Mouse (Mus musculus): ENCODE measurements around the gene Slc25a44. TPM values are rescaled to one million over a fixed set of nuclear protein-coding genes. Genes with fewer than 3 reads are reported as not detected.

The Slc25a44 gene
- polyA plus RNA-seq (2017; shearing (Covaris generic)): 10 to 100 TPM; 18.5 to 25.3 TPM

DNA sequence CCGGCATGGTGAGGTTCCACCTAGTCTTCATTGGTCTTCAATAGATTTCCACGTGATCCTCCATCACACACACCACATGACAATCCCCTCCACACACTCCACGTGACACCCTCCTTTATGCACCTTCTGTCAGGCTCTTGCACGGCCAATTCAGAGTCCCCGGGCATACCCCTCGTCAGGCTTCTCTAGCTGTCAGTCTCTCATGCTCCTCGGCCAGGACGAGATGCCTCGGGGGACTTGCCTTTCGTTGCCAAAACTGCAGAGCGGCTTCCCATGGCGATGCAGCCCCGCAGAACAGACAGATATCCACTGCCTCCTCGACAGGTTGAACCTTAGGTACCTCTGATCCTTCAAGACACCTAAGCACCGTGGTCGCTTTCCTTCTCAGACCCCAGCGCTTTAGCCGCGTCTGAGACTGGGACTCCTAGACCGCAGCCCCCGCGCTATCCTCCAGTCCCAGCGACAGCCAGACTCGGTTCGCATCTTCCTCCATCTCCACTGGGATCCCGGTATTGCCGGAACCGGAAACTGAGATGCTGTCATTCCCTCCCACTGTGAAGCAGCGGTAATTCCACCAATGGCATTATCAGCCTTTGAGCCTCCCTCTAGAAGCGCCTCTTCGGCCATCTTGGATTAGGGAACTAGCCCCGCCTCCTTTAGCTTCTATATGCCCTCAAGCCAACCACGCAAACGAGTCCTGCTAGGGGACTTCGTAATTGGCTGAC is at the start of gene Slc25a44:
Gene Slc25a44 (minus strand): TSS at position 535 of the 725 bp plus-strand sequence.

DNA sequence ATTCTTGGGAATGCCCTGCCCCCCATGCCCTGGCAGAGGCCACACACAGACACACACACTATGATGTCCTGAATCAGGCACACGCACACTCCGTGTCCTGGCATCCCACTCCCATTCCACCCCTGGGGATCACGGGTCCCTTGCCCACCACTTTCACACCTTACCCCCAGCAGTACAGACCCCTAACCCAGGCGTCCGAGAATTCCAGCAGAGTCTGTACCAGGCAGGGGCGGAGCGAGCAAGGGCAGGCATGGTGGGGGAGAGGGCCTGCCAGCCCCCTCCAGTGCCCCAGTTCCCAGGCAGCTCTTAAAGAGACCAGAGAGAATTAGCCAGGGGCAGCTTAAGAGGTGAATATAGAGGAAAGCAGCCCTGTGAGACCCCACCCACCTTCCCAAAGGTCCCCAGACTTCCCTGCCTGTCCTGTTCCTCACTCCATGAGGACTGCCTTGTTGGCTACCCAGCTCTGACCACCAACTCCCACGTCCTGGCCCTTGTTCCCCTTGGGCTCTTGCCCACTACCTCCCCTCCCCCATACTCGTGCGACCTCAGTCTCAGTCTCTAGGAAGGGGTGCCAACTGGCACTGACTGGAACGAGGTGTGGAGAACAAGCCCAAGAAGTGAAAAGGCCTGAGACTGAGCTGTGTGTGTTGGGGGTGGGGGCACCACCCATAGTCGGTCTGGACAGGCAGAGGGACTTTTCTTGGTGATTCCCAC is 36.2 kb upstream of the Slc25a44 start, which contains the start of gene Sema4a:
Gene Sema4a (minus strand): TSS at position 200 of the 714 bp plus-strand sequence.

DNA sequence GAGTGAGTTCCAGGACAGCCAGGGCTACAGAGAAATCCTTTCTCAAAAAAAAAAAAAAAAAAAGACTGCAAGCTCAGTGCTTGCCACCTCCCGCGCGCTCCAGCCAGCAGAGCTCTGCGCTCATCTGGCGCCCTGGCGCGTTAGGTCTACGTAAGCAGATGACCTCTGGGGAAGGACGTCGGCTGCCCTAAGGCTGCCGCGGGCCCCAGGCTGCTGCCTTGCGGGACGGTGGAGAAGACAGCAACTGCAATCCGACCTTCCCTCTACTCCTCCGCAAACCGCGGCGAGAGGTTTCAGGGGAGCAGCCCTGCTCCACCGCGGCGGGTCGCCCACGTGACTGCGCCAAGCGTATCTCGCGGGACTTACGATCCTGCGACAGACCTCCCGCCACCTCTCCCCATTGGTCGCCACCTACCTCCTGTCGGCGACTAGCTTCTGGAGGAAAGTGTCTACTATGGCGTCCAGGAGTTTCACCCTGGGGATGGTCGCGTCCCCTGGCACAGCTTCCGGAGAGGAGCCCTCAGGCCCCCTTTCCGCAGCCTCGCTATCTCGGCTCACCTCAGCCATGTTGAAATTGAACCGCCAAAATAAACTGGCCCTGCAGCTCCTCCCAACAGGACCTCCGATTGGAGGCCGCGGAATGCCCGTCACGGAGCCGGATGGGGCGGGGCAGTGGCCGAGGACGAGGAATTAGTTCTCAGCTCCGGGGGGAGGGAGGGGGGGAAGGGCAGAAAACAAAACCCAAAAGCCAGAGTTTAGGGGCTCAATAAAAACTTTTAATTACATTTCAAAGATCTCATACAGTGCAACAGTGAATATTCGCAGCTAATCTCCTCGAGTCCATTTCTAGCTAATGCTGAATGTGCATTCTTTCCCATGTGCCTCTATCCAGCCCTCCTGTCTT is 14.9 kb downstream of the Slc25a44 start, which contains the start of gene Pmf1:
Gene Pmf1 (minus strand): TSS at position 591 of the 904 bp plus-strand sequence.

DNA sequence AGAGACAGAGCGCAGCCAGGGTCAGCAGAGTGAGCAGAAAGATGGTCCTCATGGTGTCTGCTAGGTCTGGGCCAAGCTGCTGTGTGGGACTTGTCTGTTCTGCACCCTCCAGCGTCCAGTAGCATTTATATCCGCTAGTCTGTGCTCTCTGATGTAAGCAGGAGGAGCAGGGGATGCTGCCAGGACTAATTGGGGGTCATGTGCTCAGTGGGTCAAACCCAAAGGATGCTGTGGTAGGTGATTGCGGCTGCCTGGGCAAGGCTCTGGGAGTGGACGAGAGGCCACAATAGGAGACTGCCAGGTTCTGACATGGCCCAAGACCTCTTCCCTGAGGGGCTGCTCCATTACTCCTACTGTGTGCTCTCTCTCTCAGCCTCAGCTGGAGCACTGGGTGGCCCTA is 40.6 kb downstream of the Slc25a44 start, which contains the start of gene Bglap:
Gene Bglap (minus strand): TSS at position 101 of the 400 bp plus-strand sequence.

DNA sequence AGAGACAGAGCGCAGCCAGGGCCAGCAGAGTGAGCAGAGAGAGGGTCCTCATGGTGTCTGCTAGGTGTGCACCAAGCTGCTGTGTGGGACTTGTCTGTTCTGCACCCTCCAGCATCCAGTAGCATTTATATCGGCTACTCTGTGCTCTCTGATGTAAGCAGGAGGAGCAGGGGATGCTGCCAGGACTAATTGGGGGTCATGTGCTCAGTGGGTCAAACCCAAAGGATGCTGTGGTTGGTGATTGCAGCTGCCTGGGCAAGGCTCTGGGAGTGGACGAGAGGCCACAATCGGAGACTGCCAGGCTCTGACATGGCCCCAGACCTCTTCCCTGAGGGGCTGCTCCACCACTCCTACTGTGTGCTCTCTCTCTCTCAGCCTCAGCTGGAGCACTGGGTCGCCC is 46.3 kb downstream of the Slc25a44 start, which contains the start of gene Bglap2:
Gene Bglap2 (minus strand): TSS at position 101 of the 400 bp plus-strand sequence.

DNA sequence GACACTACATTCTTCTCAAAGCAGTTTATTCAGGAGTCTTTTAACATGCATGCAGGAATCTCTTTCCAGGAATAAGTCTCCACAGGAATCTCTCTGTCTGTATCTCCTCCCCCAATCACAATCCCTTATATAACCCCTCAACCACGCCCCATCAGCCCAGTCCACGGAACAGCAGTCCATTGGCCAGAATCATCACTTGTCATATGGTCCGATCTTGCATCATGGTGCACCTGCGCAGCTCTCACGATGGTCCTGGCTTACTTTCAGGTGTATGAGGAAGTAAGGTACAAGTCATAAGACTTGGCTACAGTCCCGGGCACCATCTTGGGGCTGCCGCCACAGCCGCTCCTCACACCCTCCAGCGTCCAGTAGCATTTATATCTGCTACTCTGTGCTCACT is 52.3 kb downstream of the Slc25a44 start, which contains the start of gene Bglap3:
Gene Bglap3 (minus strand): TSS at position 101 of the 400 bp plus-strand sequence.

DNA sequence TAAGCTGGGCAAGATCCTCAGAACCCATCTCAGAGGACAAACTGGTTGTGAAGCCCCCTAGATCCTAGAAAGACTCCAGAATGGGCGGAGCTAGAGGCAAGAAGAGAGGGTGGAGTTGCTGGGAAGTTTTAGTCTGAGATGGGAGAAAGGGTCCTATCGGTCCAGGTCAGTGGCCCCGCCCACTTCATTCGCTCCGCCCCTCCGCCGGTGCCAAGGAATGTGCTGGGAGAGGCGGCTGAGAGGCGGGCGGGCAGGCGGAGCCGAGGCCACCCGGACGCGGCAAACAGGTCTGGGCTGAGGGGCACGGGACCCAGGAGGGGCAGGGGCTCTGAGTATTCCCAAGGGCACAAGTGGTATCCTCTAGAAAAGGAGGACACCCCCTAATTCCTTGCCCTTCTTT is 60.6 kb downstream of the Slc25a44 start, which contains the start of gene Paqr6:
Gene Paqr6 (plus strand): TSS at position 248 of the 400 bp plus-strand sequence.

Other genes starting within 250 kb of the Slc25a44 start
- under 1 TPM in 1 of 2 experiments, not detected in 1; 0.39 TPM for gene Rhbg, start 170.4 kb downstream of the Slc25a44 start, polyA plus RNA-seq (2017; shearing (Covaris generic))
- under 1 TPM in 1 of 2 experiments, not detected in 1; 0.31 TPM for gene Gm38392, start 137.9 kb downstream of the Slc25a44 start, polyA plus RNA-seq (2017; shearing (Covaris generic))
- 10 to 100 TPM in 1 of 2 experiments, 1 to 10 TPM in 1; 8.3 to 15.6 TPM for gene Tsacc, start 128.1 kb downstream of the Slc25a44 start, polyA plus RNA-seq (2017; shearing (Covaris generic))
- 100 to 1,000 TPM; 327 to 346 TPM for gene Cct3, start 128.0 kb downstream of the Slc25a44 start, polyA plus RNA-seq (2017; shearing (Covaris generic))
- gene Glmp, start 100.1 kb downstream of the Slc25a44 start, polyA plus RNA-seq (2017; shearing (Covaris generic)): 100 to 1,000 TPM; 342 to 357 TPM
- 1 to 10 TPM in 1 of 2 experiments, under 1 TPM in 1; 0.96 to 2.8 TPM for gene Tmem79, start 89.0 kb downstream of the Slc25a44 start, polyA plus RNA-seq (2017; shearing (Covaris generic))
- 10 to 100 TPM; 38.2 to 49.1 TPM for gene Smg5, start 88.9 kb downstream of the Slc25a44 start, polyA plus RNA-seq (2017; shearing (Covaris generic))
- gene Paqr6, start 60.6 kb downstream of the Slc25a44 start, polyA plus RNA-seq (2017; shearing (Covaris generic)): 1 to 10 TPM; 1.1 to 3.0 TPM
- gene Bglap3, start 52.4 kb downstream of the Slc25a44 start, polyA plus RNA-seq (2017; shearing (Covaris generic)): 10 to 100 TPM in 1 of 2 experiments, not detected in 1; 82.5 TPM
- gene Bglap2, start 46.4 kb downstream of the Slc25a44 start, polyA plus RNA-seq (2017; shearing (Covaris generic)): 1 to 10 TPM in 1 of 2 experiments, not detected in 1; 4.1 TPM
- gene Bglap, start 40.7 kb downstream of the Slc25a44 start, polyA plus RNA-seq (2017; shearing (Covaris generic)): 1 to 10 TPM in 1 of 2 experiments, not detected in 1; 2.4 TPM
- 10 to 100 TPM; 36.0 to 42.7 TPM for gene Pmf1, start 14.8 kb downstream of the Slc25a44 start, polyA plus RNA-seq (2017; shearing (Covaris generic))
- gene Sema4a, start 36.0 kb upstream of the Slc25a44 start, polyA plus RNA-seq (2017; shearing (Covaris generic)): 100 to 1,000 TPM in 1 of 2 experiments, 10 to 100 TPM in 1; 36.5 to 227 TPM
- gene Lmna, start 84.8 kb upstream of the Slc25a44 start, polyA plus RNA-seq (2017; shearing (Covaris generic)): 10 to 100 TPM; 19.0 to 26.0 TPM
- under 1 TPM; 0.24 to 0.40 TPM for gene Mex3a, start 107.3 kb upstream of the Slc25a44 start, polyA plus RNA-seq (2017; shearing (Covaris generic))
- 1 to 10 TPM in 1 of 2 experiments, under 1 TPM in 1; 0.77 to 1.7 TPM for gene Rab25, start 123.2 kb upstream of the Slc25a44 start, polyA plus RNA-seq (2017; shearing (Covaris generic))
- 100 to 1,000 TPM; 166 to 168 TPM for gene Lamtor2, start 127.9 kb upstream of the Slc25a44 start, polyA plus RNA-seq (2017; shearing (Covaris generic))
- 10 to 100 TPM; 48.2 to 54.1 TPM for gene Ubqln4, start 128.6 kb upstream of the Slc25a44 start, polyA plus RNA-seq (2017; shearing (Covaris generic))
- 100 to 1,000 TPM in 1 of 2 experiments, 10 to 100 TPM in 1; 99.3 to 122 TPM for gene Ssr2, start 150.7 kb upstream of the Slc25a44 start, polyA plus RNA-seq (2017; shearing (Covaris generic))
- 100 to 1,000 TPM; 120 to 137 TPM for gene Arhgef2, start 180.8 kb upstream of the Slc25a44 start, polyA plus RNA-seq (2017; shearing (Covaris generic))
- gene Rxfp4, start 228.0 kb upstream of the Slc25a44 start, polyA plus RNA-seq (2017; shearing (Covaris generic)): not detected